Mouse (Mus musculus) megakaryocyte-erythroid progenitor cell, adult 5 weeks (primary cell): Measurements from ENCODE around the gene Slc34a1. TPM values are rescaled to one million over a fixed set of nuclear protein-coding genes. Genes with fewer than 3 reads are reported as not detected.

Source experiments
- polyA plus RNA-seq: library from polyadenylated mRNA; stranded (reverse); fragments of >175 nt; gene quantifications from 2 replicates; pipeline ENCODE4 v1.2.3, GENCODE M21; 2012

Slc34a1 gene
- 0.29 and 0.36 TPM in 2 replicates for polyA plus RNA-seq

GRCm38 (mm10) chr13:55398088-55398487, at the start of gene Slc34a1:
Gene Slc34a1 (plus strand): TSS chr13:55398187.

GRCm38 (mm10) chr13:55362453-55363060, 35.4 kb upstream of the Slc34a1 start, which contains the start of gene Lman2:
Gene Lman2 (minus strand): TSS chr13:55362783.

GRCm38 (mm10) chr13:55369531-55370114, 28.4 kb upstream of the Slc34a1 start, which contains the start of gene Rgs14:
Gene Rgs14 (plus strand): TSS chr13:55369732.

GRCm38 (mm10) chr13:55414743-55415380, 16.9 kb downstream of the Slc34a1 start, which contains the start of gene Pfn3:
Gene Pfn3 (minus strand): TSS chr13:55415232.

GRCm38 (mm10) chr13:55426613-55427012, 28.6 kb downstream of the Slc34a1 start, which contains the start of gene F12:
Gene F12 (minus strand): TSS chr13:55426793.

GRCm38 (mm10) chr13:55444937-55445315, 46.9 kb downstream of the Slc34a1 start, which contains the start of gene Grk6:
Gene Grk6 (plus strand): TSS chr13:55445072.

GRCm38 (mm10) chr13:55464027-55464884, 66.3 kb downstream of the Slc34a1 start, which contains the start of gene Prr7:
Gene Prr7 (plus strand): TSS chr13:55464267.

Other genes starting within 250 kb of the Slc34a1 start
- not detected in 2 replicates for gene Fgfr4, start 245.5 kb upstream of the Slc34a1 start, polyA plus RNA-seq
- 12.8 and 13.5 TPM in 2 replicates for gene Nsd1, start 188.4 kb upstream of the Slc34a1 start, polyA plus RNA-seq
- gene Prelid1, start 77.7 kb upstream of the Slc34a1 start, polyA plus RNA-seq: 274 and 289 TPM in 2 replicates
- gene Rab24, start 76.2 kb upstream of the Slc34a1 start, polyA plus RNA-seq: 79.4 and 99.3 TPM in 2 replicates
- 9.2 and 11.5 TPM in 2 replicates for gene Mxd3, start 68.4 kb upstream of the Slc34a1 start, polyA plus RNA-seq
- gene Lman2, start 35.4 kb upstream of the Slc34a1 start, polyA plus RNA-seq: 128 and 133 TPM in 2 replicates
- gene Rgs14, start 28.5 kb upstream of the Slc34a1 start, polyA plus RNA-seq: 18.1 and 18.7 TPM in 2 replicates
- gene Pfn3, start 17.0 kb downstream of the Slc34a1 start, polyA plus RNA-seq: not detected in 2 replicates
- gene F12, start 28.6 kb downstream of the Slc34a1 start, polyA plus RNA-seq: 0.49 TPM in 1 of 2 replicates, not detected in the other
- 84.4 and 86.7 TPM in 2 replicates for gene Grk6, start 46.9 kb downstream of the Slc34a1 start, polyA plus RNA-seq
- 17.3 and 18.6 TPM in 2 replicates for gene Prr7, start 66.1 kb downstream of the Slc34a1 start, polyA plus RNA-seq
- gene Dbn1, start 89.9 kb downstream of the Slc34a1 start, polyA plus RNA-seq: 6.1 and 8.7 TPM in 2 replicates
- 79.3 and 93.6 TPM in 2 replicates for gene Pdlim7, start 115.5 kb downstream of the Slc34a1 start, polyA plus RNA-seq
- 193 and 354 TPM in 2 replicates for gene Dok3, start 131.1 kb downstream of the Slc34a1 start, polyA plus RNA-seq
- gene Ddx41, start 138.5 kb downstream of the Slc34a1 start, polyA plus RNA-seq: 108 and 132 TPM in 2 replicates
- gene Fam193b, start 172.9 kb downstream of the Slc34a1 start, polyA plus RNA-seq: 99.9 and 120 TPM in 2 replicates
- 247 and 261 TPM in 2 replicates for gene Tmed9, start 175.5 kb downstream of the Slc34a1 start, polyA plus RNA-seq
- gene B4galt7, start 201.7 kb downstream of the Slc34a1 start, polyA plus RNA-seq: 31.0 and 33.7 TPM in 2 replicates
- 56.9 and 76.9 TPM in 2 replicates for gene Caml, start 224.8 kb downstream of the Slc34a1 start, polyA plus RNA-seq
- gene Ddx46, start 236.8 kb downstream of the Slc34a1 start, polyA plus RNA-seq: 21.0 and 37.2 TPM in 2 replicates